Mouse (Mus musculus) left cerebral cortex, adult 11 months (tissue): ENCODE measurements at regions not wholly inside any gene's neighbourhood (a gene's known extent, or its start where the extent isn't known, plus 50 kb on each side); places are given as distances from the start of the nearest gene placed in this dataset.
"Not testable (repeated sequence)": the region's sequence is repeated elsewhere in the genome, so short reads cannot be mapped to it uniquely, and the experiment has no call there.

Experiments used
- DNase-seq: peaks from one replicate; pipeline ENCODE4 v3.0.0; 2022; ENCODE audit warnings: low spot score

- DNase-seq: no peak
Observed at GRCm38 (mm10) chr1:43305349-43306278, 108.8 kb upstream of the Fhl2 start.

GRCm38 (mm10) chr1:43310711-43311695 lies 114.2 kb upstream of the Fhl2 start:
- no peak for DNase-seq

GRCm38 (mm10) chr1:43316331-43316730 lies 119.5 kb upstream of the Fhl2 start:
- not testable (repeated sequence) for DNase-seq

- no peak for DNase-seq
Observed at GRCm38 (mm10) chr1:43317076-43317871, 120.5 kb upstream of the Fhl2 start.

GRCm38 (mm10) chr1:43333488-43333887 lies 110.9 kb upstream of the Nck2 start:
- DNase-seq: not testable (repeated sequence)

GRCm38 (mm10) chr1:43337168-43337784 lies 107.1 kb upstream of the Nck2 start:
- DNase-seq: no peak

GRCm38 (mm10) chr1:43338096-43338915 lies 106.1 kb upstream of the Nck2 start:
- no peak for DNase-seq

- DNase-seq: no peak
Observed at GRCm38 (mm10) chr1:43342848-43343247, 101.5 kb upstream of the Nck2 start.

- no peak for DNase-seq
Observed at GRCm38 (mm10) chr1:43343410-43343809, 101.0 kb upstream of the Nck2 start.

GRCm38 (mm10) chr1:43344001-43344400 lies 100.4 kb upstream of the Nck2 start:
- DNase-seq: no peak

- no peak for DNase-seq
Observed at GRCm38 (mm10) chr1:43347152-43347551, 97.2 kb upstream of the Nck2 start.

- DNase-seq: no peak
Observed at GRCm38 (mm10) chr1:43349966-43350365, 94.4 kb upstream of the Nck2 start.

- peak; percentile 10 for DNase-seq
Observed at GRCm38 (mm10) chr1:43358191-43358590, 86.2 kb upstream of the Nck2 start.

- no peak for DNase-seq
Observed at GRCm38 (mm10) chr1:43359662-43360061, 84.7 kb upstream of the Nck2 start.

GRCm38 (mm10) chr1:43360291-43360690 lies 84.1 kb upstream of the Nck2 start:
- no peak for DNase-seq

GRCm38 (mm10) chr1:43360741-43361140 lies 83.6 kb upstream of the Nck2 start:
- DNase-seq: no peak

- no peak for DNase-seq
Observed at GRCm38 (mm10) chr1:43361455-43361863, 82.9 kb upstream of the Nck2 start.

GRCm38 (mm10) chr1:43362136-43362535 lies 82.2 kb upstream of the Nck2 start:
- DNase-seq: no peak

- DNase-seq: no peak
Observed at GRCm38 (mm10) chr1:43363178-43363577, 81.2 kb upstream of the Nck2 start.

- no peak for DNase-seq
Observed at GRCm38 (mm10) chr1:43366433-43366832, 77.9 kb upstream of the Nck2 start.
